Mouse (Mus musculus): ENCODE results near the gene Pip5k1b. TPM values are rescaled to one million over a fixed set of nuclear protein-coding genes. Genes with fewer than 3 reads are reported as not detected.

Gene Pip5k1b
- polyA plus RNA-seq, 1 experiment from 2014 or later = 10.9 TPM

DNA sequence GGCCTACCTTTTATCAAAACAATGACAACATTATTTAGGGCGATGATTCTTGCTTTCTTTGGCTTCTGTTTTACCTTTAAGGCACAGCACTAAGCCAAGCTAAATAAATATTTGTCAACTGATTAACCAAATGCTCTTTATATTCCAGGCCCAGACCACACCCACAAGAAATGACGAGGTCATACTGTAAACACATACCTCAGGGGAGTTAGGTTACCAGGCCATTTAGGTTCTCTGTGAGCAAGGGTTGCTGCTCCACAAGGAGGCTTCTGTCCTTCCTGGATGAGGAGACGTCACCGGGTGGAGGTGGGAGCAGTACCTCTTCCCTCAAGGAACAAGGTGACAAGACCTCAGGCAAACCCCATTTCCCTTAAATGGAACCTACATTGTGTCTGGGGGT is 128.4 kb downstream of the Pip5k1b start:
- ATAC-seq (ENCODE audit: insufficient number of reproducible peaks, insufficient read depth, low FRiP score, low read depth) = no peak
- H3K9me3 ChIP-seq (ENCODE audit: control insufficient read depth, low read length) = no peaks in the 10 kb centered on the region
- H3K9ac ChIP-seq (ENCODE audit: low read length) = peak overlapping the region; percentile 13; the same call in 1 of the 2 replicates
- H3K27me3 ChIP-seq (ENCODE audit: control insufficient read depth, insufficient read depth, low read length) = no peaks in the 10 kb centered on the region
- peaks cover 7 to 12% of the 10 kb centered on the region in 2 experiments; a peak in 3 of 4 replicates for H3K4me1 ChIP-seq (ENCODE audit: control insufficient read depth in 2 of 2, insufficient read depth in 2 of 2, low read length in 2 of 2)
- peak overlapping the region; percentile 71 to 90 for H3K27ac ChIP-seq (replicated peaks in 1 of 2; ENCODE audit: control insufficient read depth in 1 of 2, insufficient read depth in 1 of 2, low read depth in 2 of 2, low read length in 2 of 2)
- no peak overlapping the region for H3K4me2 ChIP-seq (ENCODE audit: low read length)
- H3K36me3 ChIP-seq (ENCODE audit: control insufficient read depth, insufficient read depth, low read length) = no peaks in the 10 kb centered on the region
- WGBS = 60% methylated on average over 4 of the region's 4 CpGs
- no peak overlapping the region for H3K4me3 ChIP-seq (ENCODE audit: control insufficient read depth in 1 of 2, insufficient read depth in 1 of 2, low read depth in 1 of 2, low read length in 2 of 2)

DNA sequence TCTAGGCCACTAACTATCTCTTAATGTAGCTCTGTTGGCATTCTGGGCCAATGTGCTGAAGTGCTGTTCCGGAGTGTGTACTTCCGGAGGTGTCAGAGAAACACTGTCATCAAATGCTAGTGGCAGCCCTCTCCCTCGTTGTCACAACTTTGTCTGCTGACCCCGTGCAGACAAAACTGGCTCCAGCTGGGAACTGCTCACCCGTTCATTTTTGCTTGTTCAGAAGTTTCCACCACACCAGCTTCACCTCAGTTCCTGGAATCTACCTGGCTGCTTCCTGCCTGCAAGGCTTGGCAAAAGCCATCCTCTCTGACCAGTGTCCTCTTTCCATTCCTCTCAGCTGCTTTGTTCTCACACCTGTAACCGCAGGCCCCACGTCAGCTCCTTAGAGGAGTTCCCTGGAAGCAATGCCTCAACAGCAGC is 128.9 kb downstream of the Pip5k1b start:
- Histone ChIP-seq H3K27me3 (ENCODE audit: control insufficient read depth, insufficient read depth, low read length) (no peaks in the 10 kb centered on the region), H3K36me3 (ENCODE audit: control insufficient read depth, insufficient read depth, low read length) (no peaks in the 10 kb centered on the region), H3K27ac (replicated peaks in 1 of 2; ENCODE audit: control insufficient read depth in 1 of 2, insufficient read depth in 1 of 2, low read depth in 2 of 2, low read length in 2 of 2) (peak overlapping the region; percentile 71 to 90), H3K9me3 (ENCODE audit: control insufficient read depth, low read length) (no peaks in the 10 kb centered on the region), H3K9ac (ENCODE audit: low read length) (peak overlapping the region; percentile 13; the same call in 1 of the 2 replicates), H3K4me3 (ENCODE audit: control insufficient read depth in 1 of 2, insufficient read depth in 1 of 2, low read depth in 1 of 2, low read length in 2 of 2) (no peak overlapping the region), H3K4me2 (ENCODE audit: low read length) (no peak overlapping the region), H3K4me1 (ENCODE audit: control insufficient read depth in 2 of 2, insufficient read depth in 2 of 2, low read length in 2 of 2) (peaks cover 7 to 12% of the 10 kb centered on the region in 2 experiments; a peak in 3 of 4 replicates)
- WGBS = 42% methylated on average over 7 of the region's 7 CpGs
- peak; percentile 66 for ATAC-seq (ENCODE audit: insufficient number of reproducible peaks, insufficient read depth, low FRiP score, low read depth)

DNA sequence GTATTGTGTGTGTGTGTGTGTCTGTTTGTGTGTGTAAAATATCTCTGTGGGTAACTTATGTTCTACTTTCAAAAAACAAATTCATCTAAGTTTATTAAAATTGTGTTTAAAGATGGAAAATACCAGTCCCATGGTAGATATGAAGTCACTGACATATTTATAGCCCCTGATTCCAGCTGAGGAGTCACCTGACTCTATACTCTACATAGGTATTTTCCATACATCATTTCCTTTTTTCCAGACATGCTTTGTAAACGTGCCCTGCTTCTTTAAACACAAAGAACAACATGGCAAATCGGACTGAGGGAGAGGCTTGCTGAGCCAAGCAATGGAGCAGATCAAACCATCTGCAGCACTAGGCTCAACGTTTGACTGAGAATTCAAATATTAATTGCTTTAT is 137.6 kb downstream of the Pip5k1b start:
- no peak for ATAC-seq (ENCODE audit: insufficient number of reproducible peaks, insufficient read depth, low FRiP score, low read depth)
- H3K36me3 ChIP-seq (ENCODE audit: control insufficient read depth, insufficient read depth, low read length) = no peaks in the 10 kb centered on the region
- no peaks in the 10 kb centered on the region for H3K9me3 ChIP-seq (ENCODE audit: control insufficient read depth, low read length)
- peaks cover 10 to 38% of the 10 kb centered on the region in 2 experiments for H3K4me1 ChIP-seq (ENCODE audit: control insufficient read depth in 2 of 2, insufficient read depth in 2 of 2, low read length in 2 of 2)
- no peak overlapping the region for H3K27ac ChIP-seq (replicated peaks in 1 of 2; ENCODE audit: control insufficient read depth in 1 of 2, insufficient read depth in 1 of 2, low read depth in 2 of 2, low read length in 2 of 2)
- no peak overlapping the region for H3K4me2 ChIP-seq (ENCODE audit: low read length)
- H3K9ac ChIP-seq (ENCODE audit: low read length) = no peak overlapping the region
- WGBS = 59% methylated on average over 3 of the region's 3 CpGs
- H3K27me3 ChIP-seq (ENCODE audit: control insufficient read depth, insufficient read depth, low read length) = no peaks in the 10 kb centered on the region
- no peak overlapping the region for H3K4me3 ChIP-seq (ENCODE audit: control insufficient read depth in 1 of 2, insufficient read depth in 1 of 2, low read depth in 1 of 2, low read length in 2 of 2)

DNA sequence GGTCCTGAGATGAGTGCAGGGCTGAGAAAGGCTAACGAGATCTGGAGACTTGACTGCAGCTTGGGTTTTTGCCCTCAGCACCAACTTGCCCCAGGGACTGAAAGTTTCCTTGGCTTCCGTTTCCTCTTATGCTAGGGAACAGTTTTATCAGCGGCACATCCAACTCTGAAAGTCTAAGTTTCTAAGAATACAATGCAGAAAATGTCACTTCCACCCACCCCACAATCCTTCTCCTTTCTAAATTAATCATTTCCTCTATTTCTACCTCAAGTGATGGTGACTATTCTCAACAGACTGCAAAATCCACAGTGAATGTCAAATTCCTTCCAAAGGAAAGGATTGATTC is 138.0 kb downstream of the Pip5k1b start:
- Histone ChIP-seq H3K9me3 (ENCODE audit: control insufficient read depth, low read length) (no peaks in the 10 kb centered on the region), H3K4me1 (ENCODE audit: control insufficient read depth in 2 of 2, insufficient read depth in 2 of 2, low read length in 2 of 2) (peaks cover 13 to 42% of the 10 kb centered on the region in 2 experiments), H3K36me3 (ENCODE audit: control insufficient read depth, insufficient read depth, low read length) (no peaks in the 10 kb centered on the region), H3K4me2 (ENCODE audit: low read length) (no peak overlapping the region), H3K9ac (ENCODE audit: low read length) (no peak overlapping the region), H3K27ac (replicated peaks in 1 of 2; ENCODE audit: control insufficient read depth in 1 of 2, insufficient read depth in 1 of 2, low read depth in 2 of 2, low read length in 2 of 2) (0 out of 4 replicates have a peak overlapping the region, but pooled peaks of 1 of the 2 experiments have one; percentile 16), H3K27me3 (ENCODE audit: control insufficient read depth, insufficient read depth, low read length) (no peaks in the 10 kb centered on the region), H3K4me3 (ENCODE audit: control insufficient read depth in 1 of 2, insufficient read depth in 1 of 2, low read depth in 1 of 2, low read length in 2 of 2) (no peak overlapping the region)
- no peak for ATAC-seq (ENCODE audit: insufficient number of reproducible peaks, insufficient read depth, low FRiP score, low read depth)
- WGBS = 75% methylated on average over 3 of the region's 3 CpGs

DNA sequence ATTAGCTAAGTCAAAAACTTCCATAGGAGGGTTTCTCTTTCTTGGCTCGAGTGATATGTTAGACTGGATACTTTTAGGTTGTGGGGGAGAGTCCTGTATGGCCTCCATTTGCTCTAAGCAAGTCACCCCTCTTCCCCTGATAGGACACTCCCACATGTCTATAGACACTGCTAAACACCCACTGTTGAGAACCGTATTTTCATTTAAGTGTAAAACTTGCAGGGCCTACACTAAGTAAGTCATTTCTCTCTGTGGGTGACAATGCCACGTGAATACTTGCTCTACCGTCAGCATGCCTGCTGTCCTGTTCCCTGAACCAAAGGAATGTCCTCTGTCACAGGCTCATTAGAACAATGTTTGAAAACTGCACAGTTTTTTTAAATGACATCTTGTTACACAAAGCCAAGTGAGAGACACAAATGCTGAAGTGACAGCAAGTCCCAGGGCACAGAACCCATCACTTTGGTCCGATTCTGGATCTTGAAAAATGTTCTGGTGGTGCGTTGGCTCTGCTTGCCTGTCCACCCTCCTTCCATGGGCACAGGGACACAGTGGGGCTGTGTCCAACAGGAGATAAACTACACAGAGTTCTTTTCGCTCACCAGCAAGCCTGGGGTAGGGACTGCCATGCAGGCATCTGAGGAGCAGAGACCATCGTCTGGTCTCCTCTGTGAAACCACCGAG is 138.6 kb downstream of the Pip5k1b start:
- Histone ChIP-seq H3K4me1 (ENCODE audit: control insufficient read depth in 2 of 2, insufficient read depth in 2 of 2, low read length in 2 of 2) (peaks cover 15 to 42% of the 10 kb centered on the region in 2 experiments), H3K4me2 (ENCODE audit: low read length) (no peak overlapping the region), H3K9me3 (ENCODE audit: control insufficient read depth, low read length) (no peaks in the 10 kb centered on the region), H3K36me3 (ENCODE audit: control insufficient read depth, insufficient read depth, low read length) (no peaks in the 10 kb centered on the region), H3K9ac (ENCODE audit: low read length) (no peak overlapping the region), H3K27me3 (ENCODE audit: control insufficient read depth, insufficient read depth, low read length) (no peaks in the 10 kb centered on the region), H3K27ac (replicated peaks in 1 of 2; ENCODE audit: control insufficient read depth in 1 of 2, insufficient read depth in 1 of 2, low read depth in 2 of 2, low read length in 2 of 2) (0 out of 4 replicates have a peak overlapping the region, but pooled peaks of 1 of the 2 experiments have one; percentile 16), H3K4me3 (ENCODE audit: control insufficient read depth in 1 of 2, insufficient read depth in 1 of 2, low read depth in 1 of 2, low read length in 2 of 2) (no peak overlapping the region)
- 78% methylated on average over 9 of the region's 9 CpGs for WGBS
- ATAC-seq (ENCODE audit: insufficient number of reproducible peaks, insufficient read depth, low FRiP score, low read depth) = no peak

DNA sequence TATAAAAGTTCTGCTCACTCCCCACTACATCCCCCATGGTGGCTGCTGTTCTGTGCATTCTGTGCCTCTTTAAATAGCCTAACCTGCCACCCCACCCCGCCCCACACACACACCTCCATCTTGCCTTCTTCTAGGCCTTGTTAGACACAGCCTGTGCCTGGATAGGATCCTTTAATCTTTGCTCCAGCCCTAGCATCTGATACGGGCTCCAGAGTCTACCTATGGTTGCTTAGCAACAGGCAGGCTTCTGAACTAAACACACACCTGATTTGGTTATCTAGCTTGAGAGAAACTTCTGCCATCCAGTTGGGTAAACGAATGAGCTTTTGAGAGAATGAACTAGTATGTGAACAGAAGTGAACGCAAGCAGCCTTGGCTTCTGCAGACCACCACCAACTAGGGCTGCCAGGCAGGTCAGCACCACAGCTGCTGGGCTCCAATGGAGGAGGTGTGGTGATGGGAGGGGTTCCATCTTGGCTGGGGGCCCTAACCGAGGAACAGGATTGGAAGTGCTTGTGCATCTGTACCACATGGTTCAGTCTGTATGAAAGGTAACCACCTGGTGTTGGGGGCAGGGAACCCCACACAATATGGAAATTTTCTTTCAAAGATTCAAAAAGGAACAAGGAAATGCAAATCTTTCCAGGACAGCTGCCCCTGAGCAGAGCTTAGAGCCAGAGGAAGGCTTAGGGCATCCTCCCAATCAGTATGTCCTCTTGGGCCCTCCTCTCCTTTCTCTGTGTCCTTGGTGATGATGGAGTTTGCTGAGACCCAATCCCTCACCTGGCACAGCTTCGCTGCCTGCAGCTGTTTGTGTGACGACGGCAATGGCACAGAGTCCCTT is 139.7 kb downstream of the Pip5k1b start:
- no peak for ATAC-seq (ENCODE audit: insufficient number of reproducible peaks, insufficient read depth, low FRiP score, low read depth)
- H3K4me2 ChIP-seq (ENCODE audit: low read length) = no peak overlapping the region
- H3K4me1 ChIP-seq (ENCODE audit: control insufficient read depth in 2 of 2, insufficient read depth in 2 of 2, low read length in 2 of 2) = peaks cover 15 to 42% of the 10 kb centered on the region in 2 experiments
- no peak overlapping the region for H3K9ac ChIP-seq (ENCODE audit: low read length)
- H3K9me3 ChIP-seq (ENCODE audit: control insufficient read depth, low read length) = no peaks in the 10 kb centered on the region
- H3K27ac ChIP-seq (replicated peaks in 1 of 2; ENCODE audit: control insufficient read depth in 1 of 2, insufficient read depth in 1 of 2, low read depth in 2 of 2, low read length in 2 of 2) = no peak overlapping the region
- WGBS = 77% methylated on average over 8 of the region's 8 CpGs
- H3K27me3 ChIP-seq (ENCODE audit: control insufficient read depth, insufficient read depth, low read length) = no peaks in the 10 kb centered on the region
- no peak overlapping the region for H3K4me3 ChIP-seq (ENCODE audit: control insufficient read depth in 1 of 2, insufficient read depth in 1 of 2, low read depth in 1 of 2, low read length in 2 of 2)
- no peaks in the 10 kb centered on the region for H3K36me3 ChIP-seq (ENCODE audit: control insufficient read depth, insufficient read depth, low read length)

DNA sequence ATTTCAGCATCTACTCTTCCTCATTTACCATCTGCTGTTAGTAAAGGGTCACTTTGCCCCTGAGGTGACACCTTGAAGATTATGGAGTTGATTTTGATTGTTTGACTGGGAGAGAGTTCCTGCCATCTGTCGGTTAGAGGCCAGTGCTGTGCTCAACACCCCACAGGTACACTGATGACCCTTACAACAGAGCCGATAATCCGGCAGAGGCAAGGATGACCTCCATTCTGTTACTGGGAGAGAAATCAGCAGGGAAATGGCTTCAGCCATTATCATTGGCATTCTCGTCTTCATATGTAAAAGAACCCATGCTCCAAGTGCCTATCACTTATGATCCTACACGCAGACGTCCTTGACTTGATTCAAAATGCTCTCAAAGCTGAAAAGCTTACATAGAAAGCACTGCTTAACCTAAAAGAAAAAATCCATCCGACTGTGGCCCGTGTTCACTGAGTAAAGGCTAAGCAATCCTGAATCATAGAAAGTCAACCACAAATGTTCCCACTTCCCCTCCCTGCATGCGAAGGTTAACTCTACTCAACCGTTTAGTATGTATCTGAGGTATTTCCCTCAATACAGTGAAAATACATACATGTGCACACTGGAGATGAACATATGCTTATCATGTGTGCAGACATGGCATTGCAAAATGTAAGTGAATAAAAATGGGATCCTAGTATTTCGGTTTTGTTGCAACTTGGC is 146.7 kb downstream of the Pip5k1b start:
- no peaks in the 10 kb centered on the region for H3K36me3 ChIP-seq (ENCODE audit: control insufficient read depth, insufficient read depth, low read length)
- no peaks in the 10 kb centered on the region for H3K9me3 ChIP-seq (ENCODE audit: control insufficient read depth, low read length)
- no peak overlapping the region for H3K27ac ChIP-seq (replicated peaks in 1 of 2; ENCODE audit: control insufficient read depth in 1 of 2, insufficient read depth in 1 of 2, low read depth in 2 of 2, low read length in 2 of 2)
- 84% methylated on average over 11 of the region's 11 CpGs for WGBS
- H3K4me3 ChIP-seq (ENCODE audit: control insufficient read depth in 1 of 2, insufficient read depth in 1 of 2, low read depth in 1 of 2, low read length in 2 of 2) = no peak overlapping the region
- no peaks in the 10 kb centered on the region for H3K27me3 ChIP-seq (ENCODE audit: control insufficient read depth, insufficient read depth, low read length)
- no peak overlapping the region for H3K4me2 ChIP-seq (ENCODE audit: low read length)
- peaks cover 5 to 10% of the 10 kb centered on the region in 2 experiments for H3K4me1 ChIP-seq (ENCODE audit: control insufficient read depth in 2 of 2, insufficient read depth in 2 of 2, low read length in 2 of 2)
- no peak for ATAC-seq (ENCODE audit: insufficient number of reproducible peaks, insufficient read depth, low FRiP score, low read depth)
- no peak overlapping the region for H3K9ac ChIP-seq (ENCODE audit: low read length)

All from heart, embryonic 14.5 days (tissue).